Mouse (Mus musculus) left cerebral cortex, adult 2 months (tissue): ENCODE data around the gene Olfr522. TPM values are rescaled to one million over a fixed set of nuclear protein-coding genes. Genes with fewer than 3 reads are reported as not detected.
"Not testable (repeated sequence)": the region's sequence is repeated elsewhere in the genome, so short reads cannot be mapped to it uniquely, and the experiment has no call there.

Experiments
- DNase-seq, 2 experiments: peaks; one replicate each; pipeline ENCODE4 v3.0.0; 2021 to 2022; ENCODE audit warnings: low spot score in 2 of 2, mixed read lengths in 1 of 2; ENCODE audit errors: extremely low spot score in 1 of 2
- H3K27ac ChIP-seq: fragments of 200-600 bp; 2 replicates; pipeline ENCODE4 v1.8.1; 2022
- H3K4me3 ChIP-seq: fragments of 200-600 bp; 2 replicates; pipeline ENCODE4 v1.8.1; 2022
- CTCF ChIP-seq: fragments of 200-600 bp; IDR thresholded peaks from 2 replicates; pipeline ENCODE4 v1.8.1; 2022; ENCODE audit warnings: antibody characterized with exemption, mild to moderate bottlenecking, moderate library complexity
- intact Hi-C: fragments of 180-260 bp; cut with DNase I; formaldehyde crosslinking; loops from one replicate; pipeline ENCODE4 v1.15.1; 2025
- total RNA-seq, 2 experiments: library from RNA; stranded (reverse); gene quantifications; 2 replicates each; pipeline ENCODE4 v1.2.3; 2021

Olfr522 gene
- total RNA-seq, 2 experiments from 2014 or later, result not detected

- intact Hi-C loops, result loop anchor here (2.0 to 5.0 kb wide), 5 partner anchors 33 to 675 kb away; no protein-coding TSS in a partner anchor
- no peak for DNase-seq
Observed at GRCm38 (mm10) chr7:140153829-140154217, 10.7 kb downstream of the Olfr522 start.

GRCm38 (mm10) chr7:140153383-140153782 is 11.2 kb downstream of the Olfr522 start:
- no peak; the same call in 1 of the 2 replicates for TF ChIP-seq CTCF
- Histone ChIP-seq H3K4me3 (peak overlapping the region; percentile 73), H3K27ac (peak overlapping the region; percentile 97)
- intact Hi-C loops, result loop anchor here (5.0 kb wide), 2 partner anchors 579 to 654 kb away; no protein-coding TSS in a partner anchor
- DNase-seq, result peak; percentile 56 to 66

More at GRCm38 (mm10) chr7:140153829-140154217, 10.7 kb downstream of the Olfr522 start:
- H3K4me3 ChIP-seq, result peak overlapping the region; percentile 73
- peak overlapping the region; percentile 97 for H3K27ac ChIP-seq
- no peak for TF ChIP-seq CTCF

GRCm38 (mm10) chr7:140144550-140144949 is 20.0 kb downstream of the Olfr522 start:
- Histone ChIP-seq H3K27ac (no peak overlapping the region), H3K4me3 (no peak overlapping the region)
- peak; percentile 43 for TF ChIP-seq CTCF
- DNase-seq, result no peak
- intact Hi-C loops, result loop anchor here (5.0 kb wide), 1 partner anchor 177 kb away; no protein-coding TSS in a partner anchor

GRCm38 (mm10) chr7:140141350-140141749 is 23.2 kb downstream of the Olfr522 start:
- DNase-seq, result peak; percentile 48 to 57
- intact Hi-C loops, result loop anchor here (1.0 to 5.0 kb wide), 2 partner anchors 63 to 174 kb away; no protein-coding TSS in a partner anchor
- peak; percentile 78 for TF ChIP-seq CTCF

DNA sequence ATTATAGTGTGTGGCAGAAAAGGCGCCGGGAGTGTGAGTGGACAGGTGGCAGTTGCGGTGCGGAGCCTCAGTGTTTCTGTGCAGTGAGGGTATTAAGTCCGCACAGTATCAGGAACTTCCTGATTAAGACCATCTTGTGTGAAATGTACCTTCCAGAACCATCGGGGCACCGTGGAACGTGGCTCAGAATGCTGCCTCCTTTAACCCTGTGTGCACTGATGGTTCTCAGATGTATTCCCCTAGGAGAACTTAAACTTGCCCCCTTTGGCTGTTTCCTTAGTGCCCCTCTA is 26.6 kb downstream of the Olfr522 start:
- intact Hi-C loops, result no loop called here
- H3K4me3 ChIP-seq, result peak overlapping the region; percentile 80
- no peak for DNase-seq
- no peak for TF ChIP-seq CTCF
- peak overlapping the region; percentile 96 for H3K27ac ChIP-seq

More at GRCm38 (mm10) chr7:140141350-140141749, 23.2 kb downstream of the Olfr522 start:
- Histone ChIP-seq H3K4me3 (0 out of 2 replicates have a peak overlapping the region, but pooled peaks have one; percentile 22), H3K27ac (no peak overlapping the region)

GRCm38 (mm10) chr7:140137135-140138020 is 27.2 kb downstream of the Olfr522 start, which contains the start of gene Mtg1:
Gene Mtg1, plus strand, starts transcription at chr7:140137564.
- peak; percentile 97 to 98 for DNase-seq
- H3K27ac ChIP-seq, result peak within 1 kb of the TSS; percentile 96
- intact Hi-C loops, result loop anchor here (1.0 kb wide), 1 partner anchor 35 kb away; the partner anchor contains the start of gene Fuom
- H3K4me3 ChIP-seq, result peak within 1 kb of the TSS; percentile 80
- no peak for TF ChIP-seq CTCF

DNA sequence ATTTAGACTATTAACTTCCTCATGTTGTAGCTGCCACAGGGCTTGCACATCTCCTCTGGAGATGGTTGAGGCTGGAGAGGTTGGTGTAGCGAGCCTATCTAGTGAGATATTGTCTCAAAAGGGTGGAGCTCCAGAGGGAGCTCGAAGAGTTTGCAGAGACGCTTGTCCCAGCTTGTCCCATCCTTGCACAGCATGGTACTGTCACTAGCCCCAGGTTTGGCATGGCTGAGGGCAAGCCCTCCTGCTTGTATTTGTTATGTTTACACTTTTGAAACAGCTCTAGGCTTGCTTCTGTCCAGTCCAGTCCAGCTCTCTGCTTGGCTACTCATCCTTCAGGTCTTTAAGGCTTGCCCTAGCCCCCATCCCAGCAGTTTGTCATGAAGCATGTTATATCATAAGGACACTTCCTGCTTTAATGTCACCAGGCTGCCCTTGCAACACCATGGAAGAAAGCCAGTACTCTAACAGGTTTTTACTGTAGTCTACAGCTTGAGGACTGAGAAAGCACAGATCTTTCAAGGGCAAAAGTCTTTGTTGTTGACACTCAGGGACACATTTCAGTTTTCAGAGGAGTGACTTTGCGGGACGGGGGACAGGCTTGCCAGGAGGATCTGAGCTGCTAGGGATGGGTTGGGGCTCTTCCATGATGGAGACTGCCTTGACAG is 29.3 kb downstream of the Olfr522 start:
- Histone ChIP-seq H3K4me3 (no peak overlapping the region), H3K27ac (no peak overlapping the region)
- TF ChIP-seq CTCF, result no peak
- no peak for DNase-seq
- intact Hi-C loops, result no loop called here

- H3K27ac ChIP-seq, DNase-seq, intact Hi-C loops, H3K4me3 ChIP-seq: not testable (repeated sequence)
Observed at GRCm38 (mm10) chr7:140134033-140134432, 30.5 kb downstream of the Olfr522 start.

- DNase-seq, H3K27ac ChIP-seq, intact Hi-C loops, H3K4me3 ChIP-seq: not testable (repeated sequence)
Observed at GRCm38 (mm10) chr7:140132184-140132583, 32.4 kb downstream of the Olfr522 start.

- intact Hi-C loops, result no loop called here
- TF ChIP-seq CTCF, result no peak
- H3K4me3 ChIP-seq, result no peak overlapping the region
- no peak for DNase-seq
- H3K27ac ChIP-seq, result no peak overlapping the region
Observed at GRCm38 (mm10) chr7:140127911-140128310, 36.7 kb downstream of the Olfr522 start.

DNA sequence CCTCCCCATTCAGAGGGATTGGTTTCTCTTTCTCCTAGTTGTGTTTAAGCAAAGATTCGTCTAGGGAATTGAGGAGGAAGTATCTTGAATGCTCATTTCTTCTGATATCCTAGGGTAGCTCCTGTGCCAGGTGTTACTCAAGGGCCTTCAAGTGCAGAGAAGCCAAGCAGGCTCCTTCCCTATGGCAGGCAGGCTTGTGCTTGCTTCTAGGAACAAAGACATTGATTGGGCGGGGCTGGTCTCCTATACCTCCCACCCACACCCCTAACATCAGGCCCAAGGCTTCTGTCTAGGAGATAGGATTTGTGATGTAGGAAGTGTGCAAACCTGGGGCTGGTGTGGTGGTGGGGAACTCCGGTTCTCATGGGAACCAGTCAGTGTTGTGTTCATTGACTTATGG is 37.6 kb downstream of the Olfr522 start:
- TF ChIP-seq CTCF, result no peak
- no peak for DNase-seq
- intact Hi-C loops, result no loop called here
- Histone ChIP-seq H3K4me3 (no peak overlapping the region), H3K27ac (no peak overlapping the region)

GRCm38 (mm10) chr7:140126022-140126350 is 38.6 kb downstream of the Olfr522 start:
- intact Hi-C loops, result no loop called here
- Histone ChIP-seq H3K4me3 (peak overlapping the region; percentile 97), H3K27ac (peak overlapping the region; percentile 84)
- DNase-seq, result no peak
- no peak for TF ChIP-seq CTCF
